Mouse (Mus musculus): ENCODE measurements around the gene Slc24a3. TPM values are rescaled to one million over a fixed set of nuclear protein-coding genes. Genes with fewer than 3 reads are reported as not detected.
A peak's percentile ranks its signal among the peaks of the same experiment; 100 is the strongest.

Slc24a3 gene
- polyA plus RNA-seq, 1 experiment: 66.1 TPM

GRCm38 (mm10) chr2:145164562-145164961 is 3.0 kb upstream of the Slc24a3 start:
- peaks cover 65% of the 10 kb centered on the region for H3K4me1 ChIP-seq
- no peaks in the 10 kb centered on the region for H3K27me3 ChIP-seq (replicated peaks)
- TF ChIP-seq FLI1 (IDR thresholded peaks at IDR 0.05; ENCODE audit: low read length) (no peak), GATA1 (IDR thresholded peaks at IDR 0.05; ENCODE audit: borderline replicate concordance, low read length) (no peak)
- H3K36me3 ChIP-seq (replicated peaks; ENCODE audit: low read length): no peaks in the 10 kb centered on the region
- no peak overlapping the region for H3K4me3 ChIP-seq (replicated peaks)
- no peaks in the 10 kb centered on the region for H3K9me3 ChIP-seq

- H3K36me3 ChIP-seq (replicated peaks; ENCODE audit: low read length): no peaks in the 10 kb centered on the region
- H3K4me3 ChIP-seq (replicated peaks): no peak overlapping the region
- H3K9me3 ChIP-seq: no peaks in the 10 kb centered on the region
- TF ChIP-seq FLI1 (IDR thresholded peaks at IDR 0.05; ENCODE audit: low read length) (no peak), GATA1 (IDR thresholded peaks at IDR 0.05; ENCODE audit: borderline replicate concordance, low read length) (no peak)
- no peaks in the 10 kb centered on the region for H3K27me3 ChIP-seq (replicated peaks)
- H3K4me1 ChIP-seq: peaks cover 71% of the 10 kb centered on the region
These were observed 2.5 kb upstream of the Slc24a3 start for GRCm38 (mm10) chr2:145165076-145165475.

DNA sequence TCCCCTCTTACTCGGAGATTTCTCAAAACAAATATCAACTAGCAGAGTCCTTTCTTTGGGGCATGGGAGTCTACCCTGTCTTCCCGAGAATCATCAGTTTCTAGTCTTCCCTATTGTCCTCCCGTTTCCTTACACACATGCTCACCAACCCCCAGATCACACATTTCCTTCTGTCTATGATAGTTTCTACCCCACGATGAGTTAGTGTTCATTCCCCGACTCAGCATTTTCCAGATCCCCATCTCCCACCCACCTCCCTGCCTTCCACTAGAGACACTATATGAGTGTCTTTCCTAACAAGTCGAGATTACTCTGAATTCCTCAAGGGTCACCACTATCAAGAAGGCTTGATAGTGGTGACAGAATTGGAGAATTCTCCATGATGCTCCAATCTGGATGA is 1.7 kb upstream of the Slc24a3 start:
- no peaks in the 10 kb centered on the region for H3K27me3 ChIP-seq (replicated peaks)
- peaks cover 73% of the 10 kb centered on the region for H3K4me1 ChIP-seq
- H3K36me3 ChIP-seq (replicated peaks; ENCODE audit: low read length): no peaks in the 10 kb centered on the region
- H3K4me3 ChIP-seq (replicated peaks): no peak overlapping the region
- no peak for TF ChIP-seq FLI1 (IDR thresholded peaks at IDR 0.05; ENCODE audit: low read length)
- TF ChIP-seq GATA1 (IDR thresholded peaks at IDR 0.05; ENCODE audit: borderline replicate concordance, low read length): no peak
- no peaks in the 10 kb centered on the region for H3K9me3 ChIP-seq

DNA sequence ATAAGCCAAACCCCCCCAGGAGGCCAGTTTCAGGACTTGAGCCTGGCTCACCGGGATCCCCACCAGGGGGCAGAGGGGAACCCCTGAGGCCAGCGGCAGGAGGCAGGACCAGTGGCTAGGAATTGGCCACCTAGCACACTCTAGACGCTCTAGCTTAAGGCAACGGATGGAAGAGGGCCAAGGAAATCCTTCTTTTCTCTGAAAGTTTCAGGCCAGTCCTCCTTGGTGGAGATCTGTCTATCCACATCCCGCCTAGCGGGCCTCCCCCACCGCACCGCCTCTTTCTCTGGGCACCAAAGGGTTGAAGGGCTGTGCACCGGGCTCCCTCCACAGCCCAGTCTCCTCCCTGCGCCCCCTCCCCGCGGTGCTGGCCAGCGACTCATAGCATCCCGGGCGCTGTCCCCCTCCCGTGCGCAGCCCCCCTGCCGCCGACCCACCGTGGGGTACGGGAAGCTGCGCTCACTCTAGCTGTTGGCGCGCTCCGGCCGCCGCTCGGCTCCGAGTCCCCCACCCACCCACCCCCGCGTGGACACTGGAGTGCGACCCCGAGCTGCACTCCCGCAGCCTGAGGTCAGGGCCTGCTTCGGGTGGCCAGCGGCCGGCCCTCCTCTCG is 397 bp upstream of the Slc24a3 start:
- Histone ChIP-seq H3K36me3 (replicated peaks; ENCODE audit: low read length) (peaks cover 8% of the 10 kb centered on the region), H3K27me3 (replicated peaks) (no peaks in the 10 kb centered on the region), H3K9me3 (no peaks in the 10 kb centered on the region), H3K4me1 (peaks cover 75% of the 10 kb centered on the region), H3K4me3 (replicated peaks) (peak overlapping the region; percentile 99)
- TF ChIP-seq GATA1 (IDR thresholded peaks at IDR 0.05; ENCODE audit: borderline replicate concordance, low read length) (no peak), FLI1 (IDR thresholded peaks at IDR 0.05; ENCODE audit: low read length) (no peak)

- H3K9me3 ChIP-seq: no peaks in the 10 kb centered on the region
- H3K4me3 ChIP-seq (replicated peaks): peak overlapping the region; percentile 99
- TF ChIP-seq FLI1 (IDR thresholded peaks at IDR 0.05; ENCODE audit: low read length) (no peak), GATA1 (IDR thresholded peaks at IDR 0.05; ENCODE audit: borderline replicate concordance, low read length) (no peak)
- H3K4me1 ChIP-seq: peaks cover 83% of the 10 kb centered on the region
- peaks cover 20% of the 10 kb centered on the region for H3K36me3 ChIP-seq (replicated peaks; ENCODE audit: low read length)
- no peaks in the 10 kb centered on the region for H3K27me3 ChIP-seq (replicated peaks)
These were observed 934 bp downstream of the Slc24a3 start for GRCm38 (mm10) chr2:145168405-145168971.

- Histone ChIP-seq H3K27me3 (replicated peaks) (no peaks in the 10 kb centered on the region), H3K4me1 (peaks cover 85% of the 10 kb centered on the region), H3K36me3 (replicated peaks; ENCODE audit: low read length) (peaks cover 41% of the 10 kb centered on the region), H3K4me3 (replicated peaks) (no peak overlapping the region), H3K9me3 (no peaks in the 10 kb centered on the region)
- no peak for TF ChIP-seq FLI1 (IDR thresholded peaks at IDR 0.05; ENCODE audit: low read length)
- no peak for TF ChIP-seq GATA1 (IDR thresholded peaks at IDR 0.05; ENCODE audit: borderline replicate concordance, low read length)
These were observed 5.6 kb downstream of the Slc24a3 start for GRCm38 (mm10) chr2:145172978-145173655.

DNA sequence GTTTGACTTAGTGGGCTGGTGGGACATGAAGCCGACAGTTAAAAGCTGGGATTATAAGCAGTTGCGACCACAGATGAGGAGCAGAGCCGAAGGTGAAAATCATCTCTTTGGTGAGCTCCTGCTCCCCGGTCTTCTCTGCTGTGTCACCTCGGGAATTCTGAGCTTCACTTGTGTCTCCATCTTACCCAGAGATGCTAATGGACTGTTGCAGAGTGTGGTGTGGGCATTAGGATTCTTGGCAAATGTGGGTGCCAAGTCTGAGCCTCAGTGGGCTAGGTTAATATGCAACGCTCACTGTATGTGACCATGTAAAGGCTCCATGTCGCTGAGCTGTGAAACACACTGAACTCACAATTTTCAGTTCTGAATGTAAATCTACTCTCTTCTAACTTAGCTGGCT is 7.5 kb downstream of the Slc24a3 start:
- peaks cover 45% of the 10 kb centered on the region for H3K36me3 ChIP-seq (replicated peaks; ENCODE audit: low read length)
- no peak overlapping the region for H3K4me3 ChIP-seq (replicated peaks)
- H3K4me1 ChIP-seq: peaks cover 89% of the 10 kb centered on the region
- no peaks in the 10 kb centered on the region for H3K27me3 ChIP-seq (replicated peaks)
- TF ChIP-seq GATA1 (IDR thresholded peaks at IDR 0.05; ENCODE audit: borderline replicate concordance, low read length) (no peak), FLI1 (IDR thresholded peaks at IDR 0.05; ENCODE audit: low read length) (no peak)
- no peaks in the 10 kb centered on the region for H3K9me3 ChIP-seq

GRCm38 (mm10) chr2:145182410-145182809 is 14.9 kb downstream of the Slc24a3 start:
- Histone ChIP-seq H3K27me3 (replicated peaks) (no peaks in the 10 kb centered on the region), H3K4me1 (peaks cover 91% of the 10 kb centered on the region), H3K36me3 (replicated peaks; ENCODE audit: low read length) (peaks cover 27% of the 10 kb centered on the region), H3K9me3 (no peaks in the 10 kb centered on the region), H3K4me3 (replicated peaks) (no peak overlapping the region)
- TF ChIP-seq FLI1 (IDR thresholded peaks at IDR 0.05; ENCODE audit: low read length) (no peak), GATA1 (IDR thresholded peaks at IDR 0.05; ENCODE audit: borderline replicate concordance, low read length) (no peak)

DNA sequence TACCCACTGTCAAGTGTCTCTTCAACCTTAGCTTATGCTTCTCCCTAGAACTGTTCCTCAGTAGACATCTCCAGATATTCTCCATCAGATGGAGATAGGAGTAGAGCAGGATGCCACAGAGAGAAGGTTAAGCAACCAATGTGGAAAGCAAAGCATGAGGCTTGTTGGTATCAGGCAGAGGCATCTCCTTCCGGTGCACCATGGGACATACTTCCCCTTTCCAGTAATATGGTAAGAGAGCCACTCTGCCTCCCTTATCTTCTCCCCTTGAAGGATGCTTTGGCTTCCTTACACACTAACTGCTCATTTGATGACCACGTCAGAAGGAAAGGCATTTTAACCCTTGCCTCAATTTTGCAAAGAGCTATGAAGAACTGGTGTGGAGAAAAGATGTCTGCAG is 21.3 kb downstream of the Slc24a3 start:
- H3K9me3 ChIP-seq: no peaks in the 10 kb centered on the region
- peaks cover 96% of the 10 kb centered on the region for H3K4me1 ChIP-seq
- H3K27me3 ChIP-seq (replicated peaks): no peaks in the 10 kb centered on the region
- H3K4me3 ChIP-seq (replicated peaks): peak overlapping the region; percentile 50
- TF ChIP-seq GATA1 (IDR thresholded peaks at IDR 0.05; ENCODE audit: borderline replicate concordance, low read length) (no peak; the same call in 2 of the 3 replicates), FLI1 (IDR thresholded peaks at IDR 0.05; ENCODE audit: low read length) (no peak)
- peaks cover 48% of the 10 kb centered on the region for H3K36me3 ChIP-seq (replicated peaks; ENCODE audit: low read length)

DNA sequence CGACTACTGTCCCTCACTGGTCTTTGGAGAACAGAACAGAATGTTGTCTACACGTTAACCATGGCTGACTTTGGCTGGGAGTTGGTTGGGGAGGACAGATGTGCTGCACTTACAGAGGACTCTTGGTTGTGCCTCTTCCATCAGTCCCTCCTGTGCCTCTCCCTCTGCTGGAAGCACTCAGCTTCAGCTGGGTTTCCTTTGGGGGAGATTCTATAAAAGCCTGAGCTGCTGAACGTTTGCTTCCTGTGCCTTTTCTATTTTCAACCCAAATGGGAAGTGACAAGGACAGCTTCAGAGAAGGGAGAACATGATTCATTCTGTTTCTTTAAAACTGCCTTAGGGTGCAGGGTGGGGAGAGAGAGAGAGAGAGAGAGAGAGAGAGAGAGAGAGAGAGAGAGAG is 28.5 kb downstream of the Slc24a3 start:
- H3K27me3 ChIP-seq (replicated peaks): no peaks in the 10 kb centered on the region
- peaks cover 100% of the 10 kb centered on the region for H3K4me1 ChIP-seq
- TF ChIP-seq FLI1 (IDR thresholded peaks at IDR 0.05; ENCODE audit: low read length) (no peak), GATA1 (IDR thresholded peaks at IDR 0.05; ENCODE audit: borderline replicate concordance, low read length) (no peak)
- H3K9me3 ChIP-seq: no peaks in the 10 kb centered on the region
- peaks cover 48% of the 10 kb centered on the region for H3K36me3 ChIP-seq (replicated peaks; ENCODE audit: low read length)
- peak overlapping the region; percentile 83 for H3K4me3 ChIP-seq (replicated peaks)
